Mouse (Mus musculus) erythroblast, adult 5-6 weeks (primary cell): ENCODE results near the gene Adar. TPM values are rescaled to one million over a fixed set of nuclear protein-coding genes. Genes with fewer than 3 reads are reported as not detected.
"Not testable (repeated sequence)": the region's sequence is repeated elsewhere in the genome, so short reads cannot be mapped to it uniquely, and the experiment has no call there.

Source experiments
- ATAC-seq: replicated peaks from 2 replicates; pipeline ENCODE4 v1.8.0; 2016; ENCODE audit warnings: moderate number of reproducible peaks, mild to moderate bottlenecking, moderate TSS enrichment, inconsistent platforms; ENCODE audit not compliant: poor library complexity, low FRiP score, severe bottlenecking
- total RNA-seq, 2 experiments: library from RNA; stranded (forward) in 1 of 2; stranded (reverse) in 1 of 2; fragments of 150-400 nt in 1 of 2; fragments of 200-764, 138-1000 nt in 1 of 2; gene quantifications; 2 replicates each; pipeline versions ENCODE4 v1.2.3 to v1.2.4; 2015 to 2017; ENCODE audit warnings: low replicate concordance in 2 of 2

The Adar gene
- total RNA-seq, 2 experiments from 2014 or later = 32.9 to 72.0 TPM

- ATAC-seq = no peak
Measured at GRCm38 (mm10) chr3:89788680-89789352, 74.0 kb downstream of the Adar start.

- no peak for ATAC-seq
Measured at GRCm38 (mm10) chr3:89794616-89795015, 79.8 kb downstream of the Adar start.

GRCm38 (mm10) chr3:89795746-89796145 is 80.9 kb downstream of the Adar start:
- ATAC-seq = no peak

- ATAC-seq = no peak
Measured at GRCm38 (mm10) chr3:89796358-89796757, 81.5 kb downstream of the Adar start.

GRCm38 (mm10) chr3:89798518-89798917 is 83.7 kb downstream of the Adar start:
- no peak for ATAC-seq

GRCm38 (mm10) chr3:89799476-89799875 is 84.7 kb downstream of the Adar start:
- no peak for ATAC-seq

- not testable (repeated sequence) for ATAC-seq
Measured at GRCm38 (mm10) chr3:89800078-89800477, 85.3 kb downstream of the Adar start.

GRCm38 (mm10) chr3:89800774-89801506 is 86.1 kb downstream of the Adar start:
- ATAC-seq = no peak

- no peak for ATAC-seq
Measured at GRCm38 (mm10) chr3:89801507-89801847, 86.7 kb downstream of the Adar start.

GRCm38 (mm10) chr3:89802876-89803275 is 88.1 kb downstream of the Adar start:
- no peak for ATAC-seq

Other genes starting within 250 kb of the Adar start
- gene Kcnn3, start 194.9 kb upstream of the Adar start, total RNA-seq (2015; ENCODE audit: low replicate concordance) = not detected in 2 replicates
- 0.26 TPM in 1 of 2 replicates, not detected in the other for gene Kcnn3, start 194.9 kb upstream of the Adar start, total RNA-seq (2017; ENCODE audit: low replicate concordance)
- gene Chrnb2, start 49.6 kb downstream of the Adar start, total RNA-seq (2015; ENCODE audit: low replicate concordance) = not detected in 2 replicates
- 0.09 and 0.84 TPM in 2 replicates for gene Chrnb2, start 49.6 kb downstream of the Adar start, total RNA-seq (2017; ENCODE audit: low replicate concordance)
- 21.5 and 25.1 TPM in 2 replicates for gene Ube2q1, start 58.6 kb downstream of the Adar start, total RNA-seq (2015; ENCODE audit: low replicate concordance)
- gene Ube2q1, start 58.6 kb downstream of the Adar start, total RNA-seq (2017; ENCODE audit: low replicate concordance) = 14.2 and 30.1 TPM in 2 replicates
- not detected in 2 replicates for gene She, start 116.3 kb downstream of the Adar start, total RNA-seq (2015; ENCODE audit: low replicate concordance)
- 0.14 TPM in 1 of 2 replicates, not detected in the other for gene She, start 116.3 kb downstream of the Adar start, total RNA-seq (2017; ENCODE audit: low replicate concordance)
- 9.4 and 10.0 TPM in 2 replicates for gene Il6ra, start 198.2 kb downstream of the Adar start, total RNA-seq (2015; ENCODE audit: low replicate concordance)
- 3.0 and 3.1 TPM in 2 replicates for gene Il6ra, start 198.2 kb downstream of the Adar start, total RNA-seq (2017; ENCODE audit: low replicate concordance)
- gene Atp8b2, start 248.5 kb downstream of the Adar start, total RNA-seq (2015; ENCODE audit: low replicate concordance) = 0.96 and 6.7 TPM in 2 replicates
- gene Atp8b2, start 248.5 kb downstream of the Adar start, total RNA-seq (2017; ENCODE audit: low replicate concordance) = 2.1 and 7.8 TPM in 2 replicates